Mouse (Mus musculus) heart, embryonic 11.5 days (tissue): ENCODE data around the gene Dach1. TPM values are rescaled to one million over a fixed set of nuclear protein-coding genes. Genes with fewer than 3 reads are reported as not detected.

ENCODE experiments used
- ATAC-seq: fragments of 200-750 bp; cut with Nextera tagmentation; replicated peaks from 2 replicates; pipeline ENCODE4 v1.8.0; 2017; ENCODE audit warnings: moderate library complexity; ENCODE audit not compliant: insufficient number of reproducible peaks, low FRiP score, low TSS enrichment
- H3K27ac ChIP-seq: fragments of 300-500 bp; sonication (generic); 2 replicates; pipeline ENCODE4 v1.5.1; 2014; ENCODE audit warnings: mild to moderate bottlenecking, low read depth, low read length
- H3K27me3 ChIP-seq: fragments of 300-500 bp; sonication (generic); 2 replicates; pipeline ENCODE4 v1.6.1; 2014; ENCODE audit warnings: mild to moderate bottlenecking, low read length, mixed read lengths; ENCODE audit not compliant: control insufficient read depth, insufficient read depth
- H3K36me3 ChIP-seq: fragments of 300-500 bp; sonication (generic); 2 replicates; pipeline ENCODE4 v1.6.1; 2014; ENCODE audit warnings: mild to moderate bottlenecking, low read length, moderate library complexity, mixed read lengths; ENCODE audit not compliant: control insufficient read depth, insufficient read depth
- H3K4me1 ChIP-seq: fragments of 300-500 bp; sonication (generic); 2 replicates; pipeline ENCODE4 v1.6.1; 2014; ENCODE audit warnings: low read length; ENCODE audit not compliant: control insufficient read depth, insufficient read depth
- H3K4me2 ChIP-seq: fragments of 300-500 bp; sonication (generic); 2 replicates; pipeline ENCODE4 v1.6.1; 2014; ENCODE audit warnings: mild to moderate bottlenecking, moderate library complexity
- H3K4me3 ChIP-seq: fragments of 300-500 bp; sonication (generic); 2 replicates; pipeline ENCODE4 v1.5.1; 2014; ENCODE audit warnings: low read depth, low read length
- H3K9ac ChIP-seq: fragments of 300-500 bp; sonication (generic); 2 replicates; pipeline ENCODE4 v1.6.1; 2014; ENCODE audit warnings: mild to moderate bottlenecking, low read depth, low read length, moderate library complexity
- H3K9me3 ChIP-seq: fragments of 300-500 bp; sonication (generic); replicated peaks from 2 replicates; pipeline ENCODE4 v1.6.1; 2016; ENCODE audit warnings: low read length; ENCODE audit not compliant: control insufficient read depth
- WGBS: fragments of 180-500 bp; shearing (Covaris S2); extraction: QIAGEN DNeasy Blood & Tissue Kit; methylation state at CpG from one replicate; pipeline ENCODE4 v1.1.7; 2014; ENCODE audit not compliant: insufficient replicate concordance; 5-methylcytosine and 5-hydroxymethylcytosine counted together
- polyA plus RNA-seq: library from polyadenylated mRNA; unstranded; fragments of >200 nt; fragmentation: Nextera tagmentation; extraction: Ambion mirVana; gene quantifications from 2 replicates; pipeline ENCODE4 v1.2.1, GENCODE M21; 2014

Gene Dach1
- polyA plus RNA-seq, 1 experiment from 2014 or later = 3.8 TPM

DNA sequence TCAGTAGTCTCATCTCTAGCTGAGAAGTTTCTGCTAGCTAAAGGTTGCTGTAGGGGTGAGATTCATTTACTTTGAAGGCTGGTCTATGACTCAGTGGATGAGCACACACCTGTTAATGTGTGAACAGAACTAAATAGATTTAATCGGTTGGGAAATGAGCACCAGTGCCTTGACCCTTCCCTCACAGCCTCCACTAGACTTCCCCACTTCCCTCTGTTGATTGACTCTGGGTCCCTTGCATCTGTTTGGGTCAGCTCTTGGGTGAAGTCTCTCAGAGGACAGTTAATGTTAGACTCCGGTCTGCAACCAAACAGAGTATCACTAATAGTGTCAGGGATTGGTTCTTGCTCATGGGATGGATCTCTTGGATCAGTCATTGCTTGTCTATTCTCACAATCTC lies 227.2 kb downstream of the Dach1 start:
- ATAC-seq = no peak
- WGBS = 83% methylated on average over 2 of the region's 2 CpGs
- Histone ChIP-seq H3K9me3 (no peaks in the 10 kb centered on the region), H3K4me1 (no peaks in the 10 kb centered on the region), H3K4me3 (no peak overlapping the region), H3K27me3 (no peaks in the 10 kb centered on the region), H3K36me3 (no peaks in the 10 kb centered on the region), H3K27ac (no peak overlapping the region), H3K9ac (no peak overlapping the region), H3K4me2 (no peak overlapping the region)

DNA sequence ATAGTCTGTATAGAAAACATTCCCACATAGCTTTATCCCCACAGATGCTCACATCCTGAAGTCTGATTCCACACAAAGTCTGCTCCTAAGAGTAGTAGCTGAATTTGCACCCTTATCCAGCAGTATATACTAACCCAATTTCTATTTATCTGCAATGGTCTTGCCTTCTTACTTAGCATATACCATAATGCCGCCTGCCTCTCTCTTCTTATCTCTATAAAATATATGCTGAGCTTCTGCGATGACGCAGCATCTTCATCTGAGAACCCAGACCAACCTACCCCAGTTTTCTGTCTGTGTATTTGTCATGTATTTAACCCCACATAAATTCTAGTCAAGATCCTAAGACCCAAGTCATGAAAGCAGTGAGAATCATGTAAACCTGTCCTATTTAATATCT lies 272.9 kb downstream of the Dach1 start:
- no peak for ATAC-seq
- Histone ChIP-seq H3K4me1 (no peaks in the 10 kb centered on the region), H3K4me3 (no peak overlapping the region), H3K4me2 (no peak overlapping the region), H3K9me3 (no peaks in the 10 kb centered on the region), H3K9ac (no peak overlapping the region), H3K27me3 (no peaks in the 10 kb centered on the region), H3K27ac (no peak overlapping the region), H3K36me3 (no peaks in the 10 kb centered on the region)
- WGBS = 88% methylated on average over 3 of the region's 3 CpGs

DNA sequence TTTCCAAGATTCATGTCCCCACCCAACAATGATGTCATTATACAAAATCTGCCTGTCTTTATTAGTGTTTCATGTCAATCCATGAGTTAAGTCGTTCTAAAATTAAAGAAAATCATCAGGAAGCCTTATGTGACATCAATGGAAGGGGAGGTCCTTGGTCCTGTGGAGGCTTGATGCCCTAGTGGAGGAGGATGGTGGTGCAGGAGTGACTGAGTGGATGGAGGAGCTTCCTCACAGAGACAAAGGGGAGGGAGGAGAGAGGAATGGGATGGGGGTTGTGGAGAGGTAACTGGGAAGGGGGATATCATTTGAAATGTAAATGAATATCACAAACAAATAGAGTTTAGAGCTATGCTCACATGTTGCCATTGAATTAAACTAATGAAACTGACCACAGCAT lies 287.6 kb downstream of the Dach1 start:
- Histone ChIP-seq H3K4me1 (peaks cover 4% of the 10 kb centered on the region; the same call in 1 of the 2 replicates), H3K9me3 (no peaks in the 10 kb centered on the region), H3K4me3 (no peak overlapping the region), H3K36me3 (no peaks in the 10 kb centered on the region), H3K27ac (no peak overlapping the region), H3K9ac (no peak overlapping the region), H3K4me2 (no peak overlapping the region), H3K27me3 (no peaks in the 10 kb centered on the region)
- no peak for ATAC-seq
- WGBS = 38% methylated on average over 1 of the region's 1 CpGs

DNA sequence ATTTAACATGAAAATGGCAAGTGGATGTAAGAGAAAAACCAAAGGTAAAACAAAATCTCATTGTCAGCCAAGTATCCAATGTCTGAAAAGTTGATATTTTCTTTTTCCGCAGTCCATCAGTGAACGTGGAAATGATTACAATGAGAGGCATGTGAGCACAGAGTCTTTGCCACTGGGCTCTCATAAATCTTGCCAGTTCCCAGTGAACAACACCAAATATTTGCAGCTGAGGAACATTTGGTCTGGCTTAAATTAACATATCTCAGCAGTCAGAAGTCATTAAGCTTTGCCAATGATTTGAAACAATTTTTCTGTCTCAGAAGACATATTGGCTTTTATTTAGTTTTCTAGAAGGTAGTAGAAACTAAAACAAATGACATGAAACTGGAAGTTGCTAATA lies 298.6 kb downstream of the Dach1 start:
- no peak for ATAC-seq
- Histone ChIP-seq H3K36me3 (no peaks in the 10 kb centered on the region), H3K9me3 (no peaks in the 10 kb centered on the region), H3K4me2 (no peak overlapping the region), H3K27ac (no peak overlapping the region), H3K9ac (no peak overlapping the region), H3K4me1 (no peaks in the 10 kb centered on the region), H3K4me3 (no peak overlapping the region), H3K27me3 (no peaks in the 10 kb centered on the region)
- 81% methylated on average over 2 of the region's 2 CpGs for WGBS

DNA sequence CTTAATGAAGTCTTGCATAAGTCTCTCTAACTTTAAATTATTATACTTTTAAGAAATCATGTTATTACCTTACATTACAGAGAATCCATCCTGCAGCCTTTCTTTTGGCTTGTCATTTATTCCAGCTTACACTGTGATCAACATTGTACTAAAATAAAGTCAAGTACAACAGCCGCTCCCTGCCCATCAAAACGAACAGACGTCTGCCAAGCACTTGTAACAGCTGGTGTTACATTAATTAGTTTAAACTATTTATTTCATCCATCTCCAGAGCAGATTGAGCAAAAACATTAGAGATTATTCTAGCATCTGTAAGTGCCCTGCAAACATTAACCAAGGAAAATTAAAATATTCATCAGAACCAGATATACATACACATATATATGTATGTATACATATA lies 311.2 kb downstream of the Dach1 start:
- Histone ChIP-seq H3K9ac (no peak overlapping the region), H3K27ac (no peak overlapping the region), H3K4me1 (no peaks in the 10 kb centered on the region), H3K4me3 (no peak overlapping the region), H3K27me3 (no peaks in the 10 kb centered on the region), H3K4me2 (no peak overlapping the region), H3K36me3 (no peaks in the 10 kb centered on the region), H3K9me3 (no peaks in the 10 kb centered on the region)
- ATAC-seq = no peak
- WGBS = 81% methylated on average over 3 of the region's 3 CpGs

DNA sequence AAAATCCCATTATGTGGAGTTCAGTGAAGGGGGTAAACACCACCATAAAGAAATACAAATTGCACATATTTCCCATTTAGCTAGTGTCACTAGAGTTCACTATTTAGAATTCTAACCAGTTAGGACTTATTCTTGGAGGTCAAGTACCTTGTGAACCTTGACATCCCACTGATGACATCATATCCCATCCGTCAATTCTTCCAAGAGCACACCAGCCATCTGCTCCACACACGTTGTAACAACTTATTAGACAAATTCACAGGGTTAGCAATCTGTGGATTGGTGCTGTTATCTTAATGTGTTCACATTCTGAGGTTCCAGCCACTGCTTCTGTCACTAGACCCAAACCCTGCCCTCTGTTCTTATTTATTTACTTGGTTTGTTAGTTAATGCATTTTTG lies 312.3 kb downstream of the Dach1 start:
- 66% methylated on average over 2 of the region's 2 CpGs for WGBS
- H3K9me3 ChIP-seq = no peaks in the 10 kb centered on the region

DNA sequence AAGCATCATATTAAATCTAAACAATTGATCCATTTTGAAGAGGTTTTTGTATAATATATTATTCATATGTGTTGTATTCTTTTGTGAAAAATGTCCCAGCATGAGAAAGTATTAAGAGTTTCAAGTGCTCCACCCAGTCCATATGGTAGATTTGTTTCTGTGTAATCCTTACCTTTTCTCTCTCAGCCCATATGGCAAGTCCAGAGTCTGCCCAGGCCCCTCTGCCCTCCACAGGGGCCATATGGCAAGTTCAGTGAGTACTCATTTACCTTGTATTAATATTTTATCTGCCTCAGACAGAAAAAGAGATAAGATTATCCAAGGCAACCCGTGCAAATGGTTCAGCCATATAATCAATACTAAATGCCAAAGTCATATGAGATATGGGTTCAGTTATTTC lies 314.2 kb downstream of the Dach1 start:
- no peaks in the 10 kb centered on the region for H3K4me1 ChIP-seq
- no peak for ATAC-seq

More for the DNA sequence above, 312.3 kb downstream of the Dach1 start:
- Histone ChIP-seq H3K27me3 (no peaks in the 10 kb centered on the region), H3K9ac (no peak overlapping the region), H3K4me2 (no peak overlapping the region), H3K4me3 (no peak overlapping the region), H3K36me3 (no peaks in the 10 kb centered on the region), H3K27ac (no peak overlapping the region), H3K4me1 (no peaks in the 10 kb centered on the region)
- ATAC-seq = no peak

DNA sequence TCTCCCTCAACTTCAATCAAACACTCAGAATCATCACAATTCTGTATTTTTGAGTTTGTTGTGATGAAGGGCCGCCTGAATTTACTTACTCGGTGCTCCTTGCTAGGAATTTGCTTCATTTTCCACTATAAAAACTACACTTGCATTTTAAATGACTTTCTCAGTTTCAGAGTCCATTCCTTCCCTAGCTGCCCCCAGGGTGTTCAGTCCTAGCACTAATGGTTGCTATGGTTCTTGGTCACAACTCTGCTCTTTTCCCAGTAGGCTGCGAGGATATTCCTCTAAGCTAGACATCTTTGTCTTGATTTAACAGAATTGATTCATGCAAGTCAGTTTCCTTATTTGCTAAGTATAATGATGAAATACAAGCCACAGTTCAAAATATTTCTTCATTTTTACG lies 319.1 kb downstream of the Dach1 start:
- H3K4me2 ChIP-seq = no peak overlapping the region
- no peak for ATAC-seq
- no peaks in the 10 kb centered on the region for H3K27me3 ChIP-seq
- H3K4me1 ChIP-seq = no peaks in the 10 kb centered on the region
- no peak overlapping the region for H3K4me3 ChIP-seq
- no peaks in the 10 kb centered on the region for H3K9me3 ChIP-seq
- no peaks in the 10 kb centered on the region for H3K36me3 ChIP-seq
- no peak overlapping the region for H3K27ac ChIP-seq
- no peak overlapping the region for H3K9ac ChIP-seq
- WGBS = 66% methylated on average over 4 of the region's 4 CpGs

More for the DNA sequence above, 314.2 kb downstream of the Dach1 start:
- H3K9ac ChIP-seq = no peak overlapping the region
- no peaks in the 10 kb centered on the region for H3K9me3 ChIP-seq
- no peak overlapping the region for H3K4me2 ChIP-seq
- WGBS = 83% methylated on average over 1 of the region's 1 CpGs
- H3K27me3 ChIP-seq = no peaks in the 10 kb centered on the region
- no peaks in the 10 kb centered on the region for H3K36me3 ChIP-seq
- no peak overlapping the region for H3K4me3 ChIP-seq
- H3K27ac ChIP-seq = no peak overlapping the region

DNA sequence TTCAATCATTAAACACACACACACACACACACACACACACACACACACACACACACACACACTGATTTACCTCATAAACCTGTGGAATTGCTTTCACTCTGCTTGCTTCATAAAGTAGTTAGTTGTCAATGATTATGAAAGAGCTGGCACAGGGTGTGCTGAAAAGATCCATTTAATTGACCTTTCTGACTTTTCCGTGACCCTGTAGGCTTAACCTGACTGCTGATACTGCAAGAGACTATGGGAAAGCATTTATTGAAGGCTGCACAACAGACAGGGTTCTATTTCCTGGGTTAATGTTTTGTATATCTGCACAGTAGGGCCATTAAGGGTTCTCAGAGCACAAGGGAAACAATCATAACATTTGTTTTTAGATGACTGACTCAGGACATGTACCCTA lies 321.9 kb downstream of the Dach1 start:
- H3K27ac ChIP-seq = no peak overlapping the region
- no peak overlapping the region for H3K9ac ChIP-seq
- no peaks in the 10 kb centered on the region for H3K4me1 ChIP-seq
- no peaks in the 10 kb centered on the region for H3K9me3 ChIP-seq
- H3K4me3 ChIP-seq = no peak overlapping the region
- H3K27me3 ChIP-seq = no peaks in the 10 kb centered on the region
- no peak for ATAC-seq
- H3K36me3 ChIP-seq = no peaks in the 10 kb centered on the region
- H3K4me2 ChIP-seq = no peak overlapping the region
- WGBS = 75% methylated on average over 1 of the region's 1 CpGs
